Mouse (Mus musculus): ENCODE data around the gene Hoxd9. TPM values are rescaled to one million over a fixed set of nuclear protein-coding genes. Genes with fewer than 3 reads are reported as not detected.
A peak's percentile ranks its signal among the peaks of the same experiment; 100 is the strongest.

Gene Hoxd9
- 0.09 TPM in 1 of 2 replicates, not detected in the other for polyA plus RNA-seq (2014; fragmentation: Nextera tagmentation; extraction: Ambion mirVana)

DNA sequence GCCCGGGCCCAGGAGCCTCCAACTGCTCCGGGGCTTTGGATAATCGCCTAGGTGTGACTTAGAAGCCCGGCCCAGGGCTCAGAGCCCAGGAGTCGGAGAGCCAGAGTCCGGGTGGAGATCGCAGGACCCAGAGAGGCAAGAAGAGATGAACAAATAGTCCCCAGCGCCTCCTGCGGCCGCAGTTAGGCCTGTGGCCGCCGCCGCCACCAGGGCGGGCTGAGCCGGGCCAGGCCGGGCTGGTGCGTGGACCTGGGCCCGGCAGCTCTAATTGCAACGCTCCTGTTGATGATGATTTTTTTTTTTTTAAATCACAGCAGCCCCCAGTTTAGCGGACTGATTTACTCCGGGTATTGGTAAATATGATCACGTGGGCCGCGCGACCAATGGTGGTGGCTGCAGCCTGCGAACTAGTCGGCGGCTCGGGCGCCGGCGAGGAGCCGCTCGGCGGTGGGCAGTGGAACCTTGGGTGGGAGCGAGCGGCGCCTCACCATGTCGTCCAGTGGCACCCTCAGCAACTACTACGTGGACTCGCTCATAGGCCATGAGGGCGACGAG lies at the start of gene Hoxd9:
Gene Hoxd9, plus strand, starts transcription at position 161 of the 555 bp plus-strand sequence.
- H3K27ac ChIP-seq = no peak within 1 kb of the TSS
- H3K4me2 ChIP-seq (replicated peaks) = peak within 1 kb of the TSS; percentile 46
- H3K27me3 ChIP-seq (ENCODE audit: control insufficient read depth, insufficient read depth, low read length) = peaks cover 91% of the 10 kb centered on the region
- ATAC-seq (ENCODE audit: low FRiP score) (peak; percentile 46; the same call in 1 of the 2 replicates), DNase-seq (ENCODE audit: low spot score) (no peak)
- H3K9ac ChIP-seq = no peak within 1 kb of the TSS
- no peaks in the 10 kb centered on the region for H3K9me3 ChIP-seq (ENCODE audit: control insufficient read depth, low read length)
- 0 out of 2 replicates have a peak, but pooled peaks cover 5% of the 10 kb centered on the region for H3K4me1 ChIP-seq (replicated peaks; ENCODE audit: control insufficient read depth, insufficient read depth, low read length)
- H3K36me3 ChIP-seq (replicated peaks; ENCODE audit: control insufficient read depth, insufficient read depth) = no peaks in the 10 kb centered on the region
- peak within 1 kb of the TSS; percentile 25 for H3K4me3 ChIP-seq (replicated peaks; ENCODE audit: low read length)
- WGBS = under 1% methylated on average over 43 of the region's 43 CpGs

DNA sequence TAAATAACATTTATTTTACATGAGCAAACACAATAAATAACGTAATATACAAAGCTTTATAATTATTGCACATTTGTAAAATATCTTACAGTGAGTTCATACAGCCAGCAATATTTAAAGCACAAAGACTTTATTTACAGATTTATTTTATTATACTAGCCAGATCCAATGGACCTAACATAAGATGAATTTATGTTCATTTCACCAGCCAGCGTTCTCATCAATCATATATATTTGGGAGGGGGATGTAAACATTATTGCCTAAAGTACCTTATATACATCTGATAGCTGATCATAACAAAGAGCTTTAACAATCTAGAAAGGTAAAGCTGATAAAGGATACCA lies 44.6 kb upstream of the Hoxd9 start:
- Histone ChIP-seq H3K9me3 (ENCODE audit: control insufficient read depth, low read length) (no peaks in the 10 kb centered on the region), H3K27ac (no peak overlapping the region), H3K27me3 (ENCODE audit: control insufficient read depth, insufficient read depth, low read length) (peaks cover 88% of the 10 kb centered on the region), H3K36me3 (replicated peaks; ENCODE audit: control insufficient read depth, insufficient read depth) (no peaks in the 10 kb centered on the region), H3K9ac (no peak overlapping the region), H3K4me3 (replicated peaks; ENCODE audit: low read length) (no peak overlapping the region), H3K4me2 (replicated peaks) (no peak overlapping the region), H3K4me1 (replicated peaks; ENCODE audit: control insufficient read depth, insufficient read depth, low read length) (peaks cover 5% of the 10 kb centered on the region; the same call in 1 of the 2 replicates)
- DNase-seq (ENCODE audit: low spot score) (no peak), ATAC-seq (ENCODE audit: low FRiP score) (no peak)
- 45% methylated on average over 2 of the region's 2 CpGs for WGBS

DNA sequence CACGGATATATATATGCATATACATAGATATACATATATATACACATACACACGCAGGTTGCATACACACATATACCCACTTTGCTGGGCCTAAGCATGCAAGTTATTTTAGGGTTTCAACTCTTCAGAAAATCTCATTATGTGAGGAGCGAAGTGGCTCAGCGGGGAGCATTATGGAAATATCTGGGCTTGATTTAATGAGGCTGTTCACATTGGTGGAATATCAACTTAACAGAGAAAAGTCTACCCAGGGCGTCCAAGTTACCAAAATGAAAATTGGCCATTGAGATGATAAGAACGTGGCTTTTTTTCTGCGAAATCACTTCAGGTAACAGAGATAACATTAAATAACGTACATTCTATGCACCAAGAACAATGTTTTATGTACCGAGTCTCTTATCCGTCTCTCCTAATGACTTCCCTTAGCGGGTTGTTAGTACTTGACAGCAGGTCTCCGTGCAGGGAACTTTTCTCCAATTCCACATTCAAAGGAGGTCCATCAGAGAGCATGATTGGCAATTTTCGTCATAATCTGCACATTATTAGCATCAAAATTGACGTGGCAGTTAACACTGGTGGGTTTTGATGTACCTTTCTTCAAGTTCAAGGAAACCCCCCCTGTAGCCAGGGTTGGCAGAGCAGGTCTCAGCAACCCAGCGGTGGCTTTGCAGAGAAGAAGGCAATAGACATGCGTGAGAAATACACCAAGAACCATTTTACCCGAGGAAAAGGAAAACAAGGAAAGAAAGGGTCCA lies 43.6 kb upstream of the Hoxd9 start:
- Histone ChIP-seq H3K36me3 (replicated peaks; ENCODE audit: control insufficient read depth, insufficient read depth) (no peaks in the 10 kb centered on the region), H3K9ac (peak overlapping the region; percentile 1; the same call in 1 of the 2 replicates), H3K4me1 (replicated peaks; ENCODE audit: control insufficient read depth, insufficient read depth, low read length) (peaks cover 5% of the 10 kb centered on the region; the same call in 1 of the 2 replicates), H3K4me2 (replicated peaks) (peak overlapping the region; percentile 52), H3K4me3 (replicated peaks; ENCODE audit: low read length) (peak overlapping the region; percentile 5; the same call in 1 of the 2 replicates), H3K27ac (peak overlapping the region; percentile 26; the same call in 1 of the 2 replicates), H3K27me3 (ENCODE audit: control insufficient read depth, insufficient read depth, low read length) (peaks cover 88% of the 10 kb centered on the region), H3K9me3 (ENCODE audit: control insufficient read depth, low read length) (no peaks in the 10 kb centered on the region)
- WGBS = 12% methylated on average over 17 of the region's 17 CpGs
- DNase-seq (ENCODE audit: low spot score) = peak; percentile 27
- ATAC-seq (ENCODE audit: low FRiP score) = no peak

DNA sequence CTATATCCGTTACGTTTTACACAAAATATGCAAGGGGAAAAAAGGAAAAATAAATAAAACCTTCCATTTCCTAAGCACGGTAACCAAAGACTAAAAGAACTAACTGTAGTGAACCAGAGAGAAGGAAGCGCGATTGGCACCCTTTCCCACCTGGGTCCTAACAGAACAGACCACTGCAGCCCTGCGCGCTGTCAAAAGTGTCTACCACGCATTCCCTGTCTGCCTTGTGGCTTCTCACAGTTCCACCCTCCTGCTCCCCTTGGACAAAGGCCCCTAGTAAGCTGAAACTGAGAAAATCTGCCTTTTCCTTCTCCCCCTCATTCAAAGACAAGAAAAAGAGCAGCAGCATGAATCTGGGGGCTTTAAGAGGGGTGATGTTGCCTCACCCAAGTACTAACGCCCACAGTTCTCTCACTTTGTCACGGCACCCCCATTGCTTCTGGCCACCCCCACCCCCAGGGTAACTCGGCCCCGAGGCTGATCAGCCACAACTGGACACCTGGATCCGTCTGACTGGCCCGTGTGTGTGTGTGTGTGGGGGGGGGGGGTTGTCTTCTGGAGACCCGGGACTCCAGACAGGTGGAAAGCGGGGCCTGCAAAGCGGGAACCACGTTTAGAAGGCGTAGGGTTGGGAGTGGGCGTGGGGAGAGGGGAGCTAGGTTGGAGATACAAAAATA lies 42.6 kb upstream of the Hoxd9 start:
- WGBS = 5% methylated on average over 16 of the region's 20 CpGs
- Histone ChIP-seq H3K4me2 (replicated peaks) (peak overlapping the region; percentile 52), H3K4me3 (replicated peaks; ENCODE audit: low read length) (peak overlapping the region; percentile 33), H3K9me3 (ENCODE audit: control insufficient read depth, low read length) (no peaks in the 10 kb centered on the region), H3K27ac (0 out of 2 replicates have a peak overlapping the region, but pooled peaks have one; percentile 66), H3K27me3 (ENCODE audit: control insufficient read depth, insufficient read depth, low read length) (peaks cover 88% of the 10 kb centered on the region), H3K4me1 (replicated peaks; ENCODE audit: control insufficient read depth, insufficient read depth, low read length) (peaks cover 5% of the 10 kb centered on the region; the same call in 1 of the 2 replicates), H3K36me3 (replicated peaks; ENCODE audit: control insufficient read depth, insufficient read depth) (no peaks in the 10 kb centered on the region), H3K9ac (peak overlapping the region; percentile 1; the same call in 1 of the 2 replicates)
- no peak for ATAC-seq (ENCODE audit: low FRiP score)
- peak; percentile 23 for DNase-seq (ENCODE audit: low spot score)

GRCm38 (mm10) chr2:74655420-74655781 lies 42.1 kb upstream of the Hoxd9 start:
- no peak for DNase-seq (ENCODE audit: low spot score)
- H3K4me3 ChIP-seq (replicated peaks; ENCODE audit: low read length) = peak overlapping the region; percentile 33
- no peak for ATAC-seq (ENCODE audit: low FRiP score)
- H3K27me3 ChIP-seq (ENCODE audit: control insufficient read depth, insufficient read depth, low read length) = peaks cover 88% of the 10 kb centered on the region
- peaks cover 5% of the 10 kb centered on the region; the same call in 1 of the 2 replicates for H3K4me1 ChIP-seq (replicated peaks; ENCODE audit: control insufficient read depth, insufficient read depth, low read length)
- H3K36me3 ChIP-seq (replicated peaks; ENCODE audit: control insufficient read depth, insufficient read depth) = no peaks in the 10 kb centered on the region
- H3K27ac ChIP-seq = peak overlapping the region; percentile 66
- WGBS = under 1% methylated on average over 46 of the region's 47 CpGs
- H3K9me3 ChIP-seq (ENCODE audit: control insufficient read depth, low read length) = no peaks in the 10 kb centered on the region
- peak overlapping the region; percentile 52 for H3K4me2 ChIP-seq (replicated peaks)
- peak overlapping the region; percentile 46; the same call in 1 of the 2 replicates for H3K9ac ChIP-seq

DNA sequence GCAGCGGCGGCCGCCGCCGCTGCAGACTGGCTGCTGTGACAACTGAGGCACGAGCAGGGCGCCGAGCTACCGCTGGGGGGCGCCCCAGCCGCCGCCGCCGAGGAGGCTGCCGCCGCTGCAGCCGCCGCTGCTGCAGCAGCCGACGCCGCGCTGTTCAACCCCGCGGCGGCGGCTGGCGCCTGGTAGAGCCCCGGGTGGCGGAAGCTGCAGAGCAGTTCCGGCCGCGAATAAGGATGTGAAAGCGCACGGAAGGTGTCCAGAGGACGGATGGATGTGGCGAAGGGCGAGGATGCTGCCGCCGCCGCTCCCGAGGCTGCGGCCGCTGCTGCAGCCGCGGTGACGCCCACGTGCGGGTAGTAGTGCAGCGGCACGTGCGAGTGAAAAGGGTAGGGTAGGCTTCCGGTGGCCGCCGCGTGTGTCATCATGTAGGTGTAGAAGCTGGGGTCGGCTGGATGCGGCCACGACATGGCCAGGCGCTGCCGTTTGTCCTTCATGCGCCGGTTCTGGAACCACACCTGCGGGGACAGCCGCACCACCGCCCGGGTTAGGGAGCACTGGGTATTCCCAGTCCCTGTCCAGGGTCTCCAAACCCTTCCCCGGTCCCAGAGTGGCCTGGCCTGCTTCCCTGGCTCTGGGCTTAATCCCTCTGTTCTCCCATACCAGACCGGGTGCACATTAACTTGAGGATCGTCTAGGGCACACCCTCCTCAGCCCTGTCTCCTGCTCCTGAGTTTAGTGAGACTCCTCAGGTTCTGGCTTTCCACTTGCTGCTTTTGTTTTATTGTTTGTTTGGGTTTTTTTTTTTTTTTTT lies 41.5 kb upstream of the Hoxd9 start:
- Histone ChIP-seq H3K27ac (peak overlapping the region; percentile 66), H3K4me1 (replicated peaks; ENCODE audit: control insufficient read depth, insufficient read depth, low read length) (peaks cover 5% of the 10 kb centered on the region; the same call in 1 of the 2 replicates), H3K4me3 (replicated peaks; ENCODE audit: low read length) (peak overlapping the region; percentile 33), H3K27me3 (ENCODE audit: control insufficient read depth, insufficient read depth, low read length) (peaks cover 88% of the 10 kb centered on the region), H3K4me2 (replicated peaks) (peak overlapping the region; percentile 52), H3K36me3 (replicated peaks; ENCODE audit: control insufficient read depth, insufficient read depth) (no peaks in the 10 kb centered on the region), H3K9me3 (ENCODE audit: control insufficient read depth, low read length) (no peaks in the 10 kb centered on the region), H3K9ac (peak overlapping the region; percentile 46; the same call in 1 of the 2 replicates)
- WGBS = under 1% methylated on average over 63 of the region's 69 CpGs
- ATAC-seq (ENCODE audit: low FRiP score) (peak; percentile 27; the same call in 1 of the 2 replicates), DNase-seq (ENCODE audit: low spot score) (peak; percentile 55)

- Histone ChIP-seq H3K27ac (peak overlapping the region; percentile 66; the same call in 1 of the 2 replicates), H3K4me3 (replicated peaks; ENCODE audit: low read length) (peak overlapping the region; percentile 33), H3K9me3 (ENCODE audit: control insufficient read depth, low read length) (no peaks in the 10 kb centered on the region), H3K36me3 (replicated peaks; ENCODE audit: control insufficient read depth, insufficient read depth) (no peaks in the 10 kb centered on the region), H3K4me1 (replicated peaks; ENCODE audit: control insufficient read depth, insufficient read depth, low read length) (peaks cover 5% of the 10 kb centered on the region; the same call in 1 of the 2 replicates), H3K27me3 (ENCODE audit: control insufficient read depth, insufficient read depth, low read length) (peaks cover 88% of the 10 kb centered on the region), H3K4me2 (replicated peaks) (peak overlapping the region; percentile 52), H3K9ac (0 out of 2 replicates have a peak overlapping the region, but pooled peaks have one; percentile 46)
- ATAC-seq (ENCODE audit: low FRiP score) (no peak), DNase-seq (ENCODE audit: low spot score) (peak; percentile 39)
- 3% methylated on average over 4 of the region's 4 CpGs for WGBS
Observed at GRCm38 (mm10) chr2:74656632-74657021, 40.9 kb upstream of the Hoxd9 start.

DNA sequence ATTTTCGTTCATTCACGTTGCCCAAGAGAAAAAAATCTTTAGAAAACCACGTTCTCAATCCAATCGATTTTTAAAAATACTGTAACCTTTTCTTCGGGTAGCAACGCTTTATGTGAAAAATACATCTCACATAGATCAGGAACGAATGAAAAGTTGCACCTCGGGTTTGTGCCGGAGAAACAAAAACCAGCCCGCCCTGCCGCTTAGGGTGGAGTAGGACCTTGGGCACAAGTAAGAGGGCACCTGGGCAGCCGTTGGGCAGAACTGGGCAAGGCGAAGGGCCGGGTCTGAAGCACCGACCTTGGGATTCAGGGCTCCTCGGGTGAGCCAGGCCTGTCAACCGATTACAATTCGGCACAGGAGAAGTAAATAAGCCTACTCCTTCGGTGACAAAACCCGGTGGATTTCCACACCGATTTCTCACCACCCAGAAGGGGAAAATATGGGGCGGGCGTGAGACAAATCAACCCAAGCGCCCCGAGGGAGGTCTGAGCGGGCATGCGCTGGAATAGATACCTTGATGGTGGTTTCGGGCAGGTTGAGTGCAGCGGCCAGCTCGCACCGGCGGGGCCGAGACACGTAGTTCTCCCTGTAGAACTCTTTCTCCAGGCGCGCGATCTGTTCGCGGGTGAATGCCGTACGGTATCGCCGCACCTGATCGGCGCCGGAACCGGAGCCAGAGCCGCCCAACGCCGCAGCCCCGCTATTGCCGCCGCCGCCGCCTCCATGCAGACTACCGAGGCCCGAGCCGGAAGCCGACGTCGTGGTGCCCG lies 40.1 kb upstream of the Hoxd9 start:
- H3K4me1 ChIP-seq (replicated peaks; ENCODE audit: control insufficient read depth, insufficient read depth, low read length) = peaks cover 5% of the 10 kb centered on the region; the same call in 1 of the 2 replicates
- DNase-seq (ENCODE audit: low spot score) (peak; percentile 51), ATAC-seq (ENCODE audit: low FRiP score) (no peak)
- H3K27ac ChIP-seq = peak overlapping the region; percentile 76
- no peaks in the 10 kb centered on the region for H3K9me3 ChIP-seq (ENCODE audit: control insufficient read depth, low read length)
- no peaks in the 10 kb centered on the region for H3K36me3 ChIP-seq (replicated peaks; ENCODE audit: control insufficient read depth, insufficient read depth)
- H3K27me3 ChIP-seq (ENCODE audit: control insufficient read depth, insufficient read depth, low read length) = peaks cover 88% of the 10 kb centered on the region
- 4% methylated on average over 62 of the region's 62 CpGs for WGBS
- peak overlapping the region; percentile 19; the same call in 1 of the 2 replicates for H3K4me2 ChIP-seq (replicated peaks)
- peak overlapping the region; percentile 54 for H3K9ac ChIP-seq
- peak overlapping the region; percentile 33 for H3K4me3 ChIP-seq (replicated peaks; ENCODE audit: low read length)

All from hindbrain, embryonic 14.5 days (tissue).